Mouse (Mus musculus): ENCODE results near the gene Nup214.

DNA sequence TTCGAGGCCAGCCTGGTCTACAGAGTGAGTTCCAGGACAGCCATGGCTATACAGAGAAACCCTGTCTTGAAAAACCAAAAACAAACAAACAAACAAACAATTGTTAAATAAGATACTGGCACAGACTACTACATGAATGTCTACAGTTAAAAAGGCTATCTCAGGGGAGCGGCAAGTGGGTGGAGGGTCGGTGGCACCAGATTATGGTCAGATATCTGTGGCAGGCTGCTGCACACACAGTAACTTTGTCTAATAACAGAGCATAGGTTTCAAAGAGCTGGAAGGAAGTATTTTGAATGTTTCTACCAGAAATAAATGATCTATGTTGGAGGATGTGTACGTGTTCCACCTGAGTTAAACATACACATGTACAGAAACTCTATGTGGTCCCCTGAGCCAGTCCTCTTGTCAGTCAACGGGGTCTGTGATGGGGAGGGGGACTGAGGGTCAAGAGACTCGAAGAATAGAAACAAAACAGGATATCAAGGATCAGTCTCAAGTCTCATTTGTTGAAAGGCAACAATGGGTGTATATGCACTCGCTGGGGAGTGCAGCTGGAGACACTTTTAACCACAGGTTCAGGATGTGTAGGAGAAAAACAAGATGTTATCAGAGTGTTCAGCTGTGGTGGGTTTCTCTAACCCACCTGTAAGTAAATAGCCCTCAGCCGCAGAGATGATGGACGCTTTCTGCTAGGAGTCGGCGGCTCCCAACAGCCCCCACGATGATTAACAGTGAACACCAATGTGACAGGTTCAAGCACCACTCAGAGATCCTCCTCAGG is 87.7 kb downstream of the Nup214 start:
- TF ChIP-seq CTCF (IDR thresholded peaks at IDR 0.05; ENCODE audit: borderline replicate concordance, insufficient read depth, low read depth, low read length) (no peak), POLR2A (IDR thresholded peaks at IDR 0.05; ENCODE audit: borderline replicate concordance, insufficient read depth, low read length) (no peak)
